Mouse (Mus musculus) cerebellum, postnatal 10 days (tissue): ENCODE measurements around the gene Pou3f1.
A peak's percentile ranks its signal among the peaks of the same experiment; 100 is the strongest.

Experiments
- DNase-seq, 2 experiments: peaks; one replicate each; pipeline ENCODE4 v3.0.0; 2021; ENCODE audit warnings: mixed read lengths in 2 of 2

Gene Pou3f1

GRCm38 (mm10) chr4:124657781-124658180 is 1.2 kb downstream of the Pou3f1 start:
- no peak for DNase-seq

GRCm38 (mm10) chr4:124658412-124658851 is 1.8 kb downstream of the Pou3f1 start:
- DNase-seq, result peak; percentile 37 to 44

GRCm38 (mm10) chr4:124659251-124660217 is 2.9 kb downstream of the Pou3f1 start:
- peak in 1 of 2 experiments; percentile 27 for DNase-seq

GRCm38 (mm10) chr4:124660603-124661002 is 4.0 kb downstream of the Pou3f1 start:
- no peak for DNase-seq

GRCm38 (mm10) chr4:124663034-124663433 is 6.4 kb downstream of the Pou3f1 start:
- DNase-seq, result peak in 1 of 2 experiments; percentile 40

- no peak for DNase-seq
These were observed 7.6 kb downstream of the Pou3f1 start for GRCm38 (mm10) chr4:124664185-124664584.

GRCm38 (mm10) chr4:124664604-124665003 is 8.0 kb downstream of the Pou3f1 start:
- DNase-seq, result no peak

- no peak for DNase-seq
These were observed 10.9 kb downstream of the Pou3f1 start for GRCm38 (mm10) chr4:124667476-124668033.

- no peak for DNase-seq
These were observed 11.5 kb downstream of the Pou3f1 start for GRCm38 (mm10) chr4:124668078-124668477.

GRCm38 (mm10) chr4:124670232-124670631 is 13.6 kb downstream of the Pou3f1 start:
- peak in 1 of 2 experiments; percentile 47 for DNase-seq

GRCm38 (mm10) chr4:124671583-124671982 is 15.0 kb downstream of the Pou3f1 start:
- DNase-seq, result no peak

- peak; percentile 84 to 90 for DNase-seq
These were observed 16.0 kb downstream of the Pou3f1 start for GRCm38 (mm10) chr4:124672347-124673320.

GRCm38 (mm10) chr4:124674334-124675032 is 17.9 kb downstream of the Pou3f1 start:
- peak; percentile 52 to 63 for DNase-seq

GRCm38 (mm10) chr4:124675037-124675436 is 18.4 kb downstream of the Pou3f1 start:
- DNase-seq, result peak; percentile 86 to 90

- no peak for DNase-seq
These were observed 19.4 kb downstream of the Pou3f1 start for GRCm38 (mm10) chr4:124675958-124676357.

- no peak for DNase-seq
These were observed 25.7 kb downstream of the Pou3f1 start for GRCm38 (mm10) chr4:124682270-124682669.

- peak; percentile 63 to 71 for DNase-seq
These were observed 26.9 kb downstream of the Pou3f1 start for GRCm38 (mm10) chr4:124683474-124683873.

GRCm38 (mm10) chr4:124685004-124685403 is 28.4 kb downstream of the Pou3f1 start:
- no peak for DNase-seq

GRCm38 (mm10) chr4:124685453-124685852 is 28.8 kb downstream of the Pou3f1 start:
- no peak for DNase-seq

GRCm38 (mm10) chr4:124685897-124686402 is 29.3 kb downstream of the Pou3f1 start:
- no peak for DNase-seq

GRCm38 (mm10) chr4:124691455-124691854 is 34.8 kb downstream of the Pou3f1 start:
- no peak for DNase-seq

GRCm38 (mm10) chr4:124692416-124692861 is 35.8 kb downstream of the Pou3f1 start:
- DNase-seq, result no peak
